Mouse (Mus musculus) myocyte (in vitro differentiated cells): ENCODE data around the gene Cd37. TPM values are rescaled to one million over a fixed set of nuclear protein-coding genes. Genes with fewer than 3 reads are reported as not detected.

Experiments
- H3K27me3 ChIP-seq: one replicate; pipeline ENCODE4 v1.6.1; 2011; ENCODE audit not compliant: control insufficient read depth, insufficient read depth, insufficient read length
- H3K36me3 ChIP-seq: one replicate; pipeline ENCODE4 v1.6.1; 2011; ENCODE audit not compliant: control insufficient read depth, insufficient read depth
- H3K4me2 ChIP-seq: one replicate; pipeline ENCODE4 v1.6.1; 2011; ENCODE audit warnings: low read depth, control low read depth
- H3K4me3 ChIP-seq: one replicate; pipeline ENCODE4 v1.5.1; 2011; ENCODE audit warnings: mild to moderate bottlenecking, control low read depth, moderate library complexity
- H3K79me2 ChIP-seq: one replicate; pipeline ENCODE4 v1.6.1; 2011; ENCODE audit not compliant: control insufficient read depth, insufficient read depth
- H3ac ChIP-seq: one replicate; pipeline ENCODE4 v1.6.1; 2011; ENCODE audit not compliant: control insufficient read depth, insufficient read length
- CEBPB ChIP-seq: IDR thresholded peaks from 2 replicates; pipeline ENCODE4 v1.6.1; 2011; ENCODE audit warnings: mild to moderate bottlenecking, moderate library complexity; ENCODE audit not compliant: poor library complexity, insufficient read depth, severe bottlenecking
- E2F4 ChIP-seq: IDR thresholded peaks from one replicate; pipeline ENCODE4 v1.6.1; 2011; ENCODE audit warnings: mild to moderate bottlenecking, control low read depth, moderate library complexity; ENCODE audit not compliant: insufficient read depth
- MAX ChIP-seq: IDR thresholded peaks from one replicate; pipeline ENCODE4 v1.6.1; 2011; ENCODE audit warnings: low read depth, mild to moderate bottlenecking, control low read depth
- MYOD1 ChIP-seq, 3 experiments: IDR thresholded peaks; one replicate each; pipeline ENCODE4 v1.6.1; 2011; ENCODE audit warnings: control low read depth in 2 of 3, low read depth in 2 of 3, mild to moderate bottlenecking in 2 of 3, moderate library complexity in 1 of 3; ENCODE audit not compliant: insufficient read length in 2 of 3, control insufficient read depth in 1 of 3
- MYOG ChIP-seq, 3 experiments: IDR thresholded peaks; one replicate each; pipeline ENCODE4 v1.6.1; 2011; ENCODE audit warnings: control low read depth in 2 of 3, low read depth in 2 of 3, mild to moderate bottlenecking in 2 of 3; ENCODE audit not compliant: insufficient read length in 2 of 3, control insufficient read depth in 1 of 3, insufficient read depth in 1 of 3
- POLR2A ChIP-seq: IDR thresholded peaks from one replicate; pipeline ENCODE4 v1.6.1; 2011; ENCODE audit warnings: low read depth, mild to moderate bottlenecking, control low read depth, moderate library complexity; ENCODE audit not compliant: insufficient read length
- POLR2AphosphoS2 ChIP-seq: IDR thresholded peaks from one replicate; pipeline ENCODE4 v1.6.1; 2011; ENCODE audit warnings: low read depth, control low read depth; ENCODE audit not compliant: insufficient read length
- REST ChIP-seq: IDR thresholded peaks from one replicate; pipeline ENCODE4 v1.6.1; 2011; ENCODE audit warnings: mild to moderate bottlenecking, control low read depth, moderate library complexity; ENCODE audit not compliant: insufficient read depth, insufficient read length
- SRF ChIP-seq: IDR thresholded peaks from one replicate; pipeline ENCODE4 v1.6.1; 2011; ENCODE audit warnings: low read depth; ENCODE audit not compliant: control insufficient read depth, insufficient read length
- TCF12 ChIP-seq: IDR thresholded peaks from one replicate; pipeline ENCODE4 v1.6.1; 2011; ENCODE audit warnings: mild to moderate bottlenecking, control low read depth; ENCODE audit not compliant: poor library complexity, insufficient read depth, severe bottlenecking
- TCF3 ChIP-seq: IDR thresholded peaks from one replicate; pipeline ENCODE4 v1.6.1; 2011; ENCODE audit warnings: low read depth, control low read depth; ENCODE audit not compliant: insufficient read length
- USF1 ChIP-seq: IDR thresholded peaks from one replicate; pipeline ENCODE4 v1.6.1; 2011; ENCODE audit warnings: low read depth, mild to moderate bottlenecking, control low read depth, moderate library complexity
- polyA plus RNA-seq: library from polyadenylated mRNA; unstranded; fragments of >200 nt; fragmentation: generic; extraction: Trizol; gene quantifications from one replicate; pipeline ENCODE4 v1.2.1, GENCODE M21; 2012; ENCODE audit warnings: missing spikeins

The Cd37 gene
- polyA plus RNA-seq, 1 experiment: 0.18 TPM

DNA sequence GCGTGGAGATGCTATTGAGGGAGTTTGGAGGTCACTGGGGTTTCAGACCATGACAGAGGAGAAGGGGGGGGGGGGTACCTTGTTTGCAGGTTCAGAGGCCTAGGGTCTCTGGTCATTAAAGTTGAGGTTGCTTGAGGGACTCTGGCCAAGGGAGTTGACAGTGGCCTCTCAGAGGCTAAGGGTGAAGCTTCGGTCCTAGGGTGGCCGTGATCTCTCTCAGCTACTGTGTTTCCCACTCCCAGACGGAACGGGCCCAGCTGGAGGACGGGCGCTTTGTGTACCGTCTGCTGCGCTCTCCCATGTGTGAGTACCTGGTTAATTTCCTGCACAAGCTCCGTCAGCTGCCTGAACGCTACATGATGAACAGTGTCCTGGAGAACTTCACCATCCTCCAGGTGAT, 7.0 kb downstream of the Cd37 start:
- Histone ChIP-seq H3ac (no peak overlapping the region), H3K79me2 (no peaks in the 10 kb centered on the region), H3K27me3 (no peaks in the 10 kb centered on the region), H3K4me3 (no peak overlapping the region), H3K36me3 (peaks cover 14% of the 10 kb centered on the region), H3K4me2 (no peak overlapping the region)
- TF ChIP-seq USF1 (no peak), SRF (no peak), MYOD1 (IDR thresholded peaks at IDR 0.05; ENCODE audit: control insufficient read depth in 1 of 3, insufficient read length in 2 of 3, low read depth in 2 of 3) (no peak), TCF12 (no peak), TCF3 (no peak), CEBPB (no peak), POLR2A (no peak), E2F4 (no peak), POLR2AphosphoS2 (no peak), MYOG (IDR thresholded peaks at IDR 0.05; ENCODE audit: control insufficient read depth in 1 of 3, insufficient read depth in 1 of 3, insufficient read length in 2 of 3, low read depth in 2 of 3) (no peak), REST (no peak)

DNA sequence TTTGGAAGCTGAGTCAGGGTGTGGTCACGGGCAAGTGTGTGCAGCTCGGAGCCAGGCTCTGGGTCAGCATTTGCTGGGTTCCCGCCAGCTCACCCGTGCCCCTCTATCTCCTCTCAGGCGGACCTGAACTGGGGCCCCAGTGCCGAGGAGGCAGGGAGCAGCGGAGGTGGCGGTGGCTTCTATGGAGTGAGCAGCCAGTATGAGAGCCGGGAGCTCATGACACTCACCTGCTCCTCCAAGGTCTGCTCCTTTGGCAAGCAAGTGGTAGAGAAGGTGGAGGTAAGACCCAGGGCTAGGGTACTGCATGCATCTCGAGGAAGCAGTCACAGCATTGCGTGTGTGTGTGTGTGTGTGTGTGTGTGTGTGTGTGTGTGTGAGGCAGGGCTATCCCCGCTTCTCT, 7.7 kb downstream of the Cd37 start:
- peaks cover 14% of the 10 kb centered on the region for H3K36me3 ChIP-seq
- H3K4me2 ChIP-seq: no peak overlapping the region
- no peaks in the 10 kb centered on the region for H3K27me3 ChIP-seq
- H3ac ChIP-seq: no peak overlapping the region
- TF ChIP-seq TCF3 (no peak), CEBPB (no peak), POLR2A (no peak), MAX (no peak), SRF (no peak), MYOG (IDR thresholded peaks at IDR 0.05; ENCODE audit: control insufficient read depth in 1 of 3, insufficient read depth in 1 of 3, insufficient read length in 2 of 3, low read depth in 2 of 3) (no peak), REST (no peak)
- H3K4me3 ChIP-seq: no peak overlapping the region
- no peaks in the 10 kb centered on the region for H3K79me2 ChIP-seq

DNA sequence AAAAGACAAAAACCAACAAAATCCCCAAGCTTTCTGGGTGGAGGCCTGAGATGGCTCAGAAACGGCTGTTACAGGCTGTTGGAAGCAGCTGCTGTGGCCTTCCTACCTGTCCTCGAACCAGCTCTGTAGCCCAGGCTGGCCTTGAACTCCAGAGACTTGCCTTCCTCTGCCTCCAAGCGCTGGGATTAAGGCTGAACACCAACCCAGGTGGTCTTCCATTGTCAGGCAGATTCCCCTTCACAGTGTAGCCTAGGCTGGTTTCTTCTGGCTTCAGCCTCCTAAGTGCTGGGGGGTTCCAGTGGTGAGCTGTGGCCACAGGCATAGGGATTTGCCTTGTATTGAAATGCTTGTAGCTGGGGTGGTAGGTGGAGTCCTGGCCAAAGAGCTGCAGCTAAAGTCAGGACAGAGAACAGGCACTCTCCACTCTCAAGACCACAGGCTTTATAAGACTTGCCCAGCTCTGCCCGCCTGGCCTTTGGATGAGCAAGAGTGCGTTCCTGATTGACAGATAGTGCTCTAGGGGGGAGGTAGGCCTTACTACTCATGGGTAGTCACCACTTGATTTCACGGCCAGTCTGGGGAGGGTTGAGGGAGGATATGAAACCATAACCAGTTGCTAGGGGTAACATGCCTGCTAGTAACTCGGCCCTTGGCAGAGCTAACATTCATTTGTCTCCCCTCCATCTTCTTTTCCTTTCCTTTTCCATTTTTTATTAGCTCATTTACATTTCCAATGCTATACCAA, 9.3 kb downstream of the Cd37 start:
- no peak overlapping the region for H3K4me3 ChIP-seq
- H3K4me2 ChIP-seq: no peak overlapping the region
- no peaks in the 10 kb centered on the region for H3K27me3 ChIP-seq
- no peak overlapping the region for H3ac ChIP-seq
- H3K79me2 ChIP-seq: no peaks in the 10 kb centered on the region
- TF ChIP-seq CEBPB: no peak
- TF ChIP-seq MAX: no peak
- TF ChIP-seq POLR2AphosphoS2: no peak
- no peak for TF ChIP-seq POLR2A
- no peak for TF ChIP-seq USF1
- no peak for TF ChIP-seq TCF3
- TF ChIP-seq MYOG (IDR thresholded peaks at IDR 0.05; ENCODE audit: control insufficient read depth in 1 of 3, insufficient read depth in 1 of 3, insufficient read length in 2 of 3, low read depth in 2 of 3): no peak
- no peak for TF ChIP-seq E2F4
- TF ChIP-seq MYOD1 (IDR thresholded peaks at IDR 0.05; ENCODE audit: control insufficient read depth in 1 of 3, insufficient read length in 2 of 3, low read depth in 2 of 3): no peak
- no peak for TF ChIP-seq SRF
- TF ChIP-seq REST: no peak
- no peak for TF ChIP-seq TCF12
- peaks cover 16% of the 10 kb centered on the region for H3K36me3 ChIP-seq

DNA sequence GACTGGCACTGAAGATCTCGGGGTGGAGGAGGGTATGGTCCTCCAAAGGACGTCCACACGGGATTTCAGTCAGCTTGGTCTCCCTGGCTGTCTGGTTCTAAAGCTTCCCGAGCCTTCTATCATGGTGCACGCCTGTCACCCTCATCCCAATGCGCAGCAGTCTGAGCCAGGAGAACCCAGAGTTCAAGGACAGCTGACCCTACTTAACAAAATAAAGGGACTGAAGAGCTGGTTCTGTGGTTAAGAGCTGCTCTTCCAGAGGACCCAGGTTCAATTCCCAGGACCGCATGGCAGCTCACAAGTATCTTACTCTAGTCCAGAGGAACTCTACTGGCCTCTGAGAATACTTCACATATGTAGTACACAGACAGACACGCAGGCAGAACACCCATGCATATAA, 9.9 kb downstream of the Cd37 start:
- H3K79me2 ChIP-seq: no peaks in the 10 kb centered on the region
- H3K27me3 ChIP-seq: no peaks in the 10 kb centered on the region
- TF ChIP-seq MAX: no peak
- no peak for TF ChIP-seq POLR2AphosphoS2
- TF ChIP-seq REST: no peak
- TF ChIP-seq CEBPB: no peak
- TF ChIP-seq POLR2A: no peak
- no peak for TF ChIP-seq USF1
- no peak overlapping the region for H3K4me3 ChIP-seq
- H3K36me3 ChIP-seq: peaks cover 19% of the 10 kb centered on the region
- no peak overlapping the region for H3K4me2 ChIP-seq
- H3ac ChIP-seq: no peak overlapping the region

DNA sequence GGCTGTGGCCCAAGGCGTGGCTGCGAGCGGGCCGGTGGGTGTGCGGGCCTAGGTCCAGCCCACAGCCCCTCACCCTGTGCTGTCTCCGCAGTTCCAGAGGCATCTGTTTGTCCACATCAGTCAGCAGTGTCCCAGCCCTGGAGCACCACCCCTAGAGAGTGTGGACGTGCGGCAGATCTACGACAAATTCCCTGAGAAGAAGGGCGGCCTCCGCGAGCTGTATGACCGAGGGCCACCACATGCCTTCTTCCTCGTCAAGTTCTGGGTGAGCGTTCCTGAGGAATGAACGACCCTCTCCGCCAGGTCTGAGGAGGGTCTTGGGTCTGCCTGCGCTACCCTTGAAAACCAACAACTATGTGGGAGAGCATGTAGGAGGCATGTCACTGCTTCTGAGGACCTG, 10.4 kb downstream of the Cd37 start:
- Histone ChIP-seq H3K36me3 (peaks cover 19% of the 10 kb centered on the region), H3K79me2 (no peaks in the 10 kb centered on the region), H3K4me3 (no peak overlapping the region), H3K4me2 (no peak overlapping the region), H3ac (no peak overlapping the region), H3K27me3 (no peaks in the 10 kb centered on the region)
- TF ChIP-seq TCF3 (no peak), CEBPB (no peak), E2F4 (no peak), REST (no peak), POLR2AphosphoS2 (no peak), SRF (no peak), MAX (no peak), POLR2A (no peak), MYOD1 (IDR thresholded peaks at IDR 0.05; ENCODE audit: control insufficient read depth in 1 of 3, insufficient read length in 2 of 3, low read depth in 2 of 3) (no peak), USF1 (no peak), TCF12 (no peak), MYOG (IDR thresholded peaks at IDR 0.05; ENCODE audit: control insufficient read depth in 1 of 3, insufficient read depth in 1 of 3, insufficient read length in 2 of 3, low read depth in 2 of 3) (no peak)
